Mouse (Mus musculus) MEL (cell line): ENCODE measurements around the gene C1qtnf1. TPM values are rescaled to one million over a fixed set of nuclear protein-coding genes. Genes with fewer than 3 reads are reported as not detected.

Source experiments
- DNase-seq: peaks from one replicate; pipeline ENCODE4 v3.0.0; 2011; ENCODE audit warnings: low read depth, low spot score
- H3K27ac ChIP-seq: 2 replicates; pipeline ENCODE4 v1.5.1; 2012; ENCODE audit warnings: low read depth, mild to moderate bottlenecking, control low read depth, low read length, moderate library complexity; ENCODE audit not compliant: control insufficient read depth
- H3K27me3 ChIP-seq, 2 experiments: fragments of 150-350 bp in 1 of 2; sonication (generic) in 1 of 2; 2 replicates each; pipeline ENCODE4 v1.6.1; 2012; ENCODE audit warnings: low read length in 2 of 2, mild to moderate bottlenecking in 2 of 2, improper control_type of control experiment in 1 of 2, moderate library complexity in 1 of 2; ENCODE audit not compliant: insufficient read depth in 2 of 2, control insufficient read depth in 1 of 2
- H3K36me3 ChIP-seq, 2 experiments: 2 replicates each; pipeline ENCODE4 v1.6.1; 2012 to 2014; ENCODE audit warnings: low read length in 2 of 2, improper control_type of control experiment in 1 of 2, inconsistent platforms in 1 of 2, mild to moderate bottlenecking in 1 of 2; ENCODE audit not compliant: insufficient read depth in 2 of 2, control insufficient read depth in 1 of 2
- H3K4me1 ChIP-seq, 2 experiments: fragments of 150-350 bp in 1 of 2; sonication (generic) in 1 of 2; 2 replicates each; pipeline ENCODE4 v1.6.1; 2012; ENCODE audit warnings: low read length in 2 of 2, improper control_type of control experiment in 1 of 2, mild to moderate bottlenecking in 1 of 2; ENCODE audit not compliant: insufficient read depth in 2 of 2, control insufficient read depth in 1 of 2
- H3K4me3 ChIP-seq, 2 experiments: fragments of 150-350 bp in 1 of 2; sonication (generic) in 1 of 2; 2 replicates each; pipeline ENCODE4 v1.5.1; 2012; ENCODE audit warnings: low read depth in 2 of 2, low read length in 2 of 2, mild to moderate bottlenecking in 2 of 2, moderate library complexity in 2 of 2, control low read depth in 1 of 2, improper control_type of control experiment in 1 of 2; ENCODE audit not compliant: control insufficient read depth in 1 of 2, insufficient read depth in 1 of 2
- H3K79me2 ChIP-seq: 2 replicates; pipeline ENCODE4 v1.6.1; 2012; ENCODE audit warnings: mild to moderate bottlenecking, low read length, moderate library complexity; ENCODE audit not compliant: control insufficient read depth, poor library complexity, insufficient read depth
- H3K9ac ChIP-seq: 2 replicates; pipeline ENCODE4 v1.6.1; 2012; ENCODE audit warnings: low read depth, mild to moderate bottlenecking, control low read depth, low read length, moderate library complexity; ENCODE audit not compliant: control insufficient read depth, poor library complexity, severe bottlenecking
- H3K9me3 ChIP-seq: fragments of 150-350 bp; sonication (generic); replicated peaks from 2 replicates; pipeline ENCODE4 v1.6.1; 2012; ENCODE audit warnings: mild to moderate bottlenecking, low read length, improper control_type of control experiment, moderate library complexity; ENCODE audit not compliant: insufficient read depth
- BHLHE40 ChIP-seq: IDR thresholded peaks from 2 replicates; pipeline ENCODE4 v1.6.1; 2012; ENCODE audit warnings: low read depth, mild to moderate bottlenecking, inconsistent platforms, low read length, improper control_type of control experiment, borderline replicate concordance
- CHD2 ChIP-seq: IDR thresholded peaks from 2 replicates; pipeline ENCODE4 v1.6.1; 2011; ENCODE audit warnings: low read length, improper control_type of control experiment
- CTCF ChIP-seq, 3 experiments: IDR thresholded peaks in 2 of 3; conservative IDR thresholded peaks in 1 of 3; 2 replicates each; pipeline ENCODE4 v1.5.1; 2011 to 2012; ENCODE audit warnings: low read length in 3 of 3, low read depth in 2 of 3, mild to moderate bottlenecking in 2 of 3, improper control_type of control experiment in 1 of 3, inconsistent platforms in 1 of 3, mixed read lengths in 1 of 3, moderate library complexity in 1 of 3; ENCODE audit not compliant: control insufficient read depth in 1 of 3, insufficient read depth in 1 of 3, poor library complexity in 1 of 3, severe bottlenecking in 1 of 3
- ETS1 ChIP-seq: IDR thresholded peaks from 2 replicates; pipeline ENCODE4 v1.6.1; 2012; ENCODE audit warnings: low read depth, mild to moderate bottlenecking, inconsistent platforms, low read length, improper control_type of control experiment, moderate library complexity
- GABPA ChIP-seq: IDR thresholded peaks from 2 replicates; pipeline ENCODE4 v1.6.1; 2012; ENCODE audit warnings: low read depth, mild to moderate bottlenecking, inconsistent platforms, low read length, improper control_type of control experiment, moderate library complexity
- GATA1 ChIP-seq: IDR thresholded peaks from 2 replicates; pipeline ENCODE4 v1.6.1; 2011; ENCODE audit warnings: low read depth, low read length, improper control_type of control experiment
- HCFC1 ChIP-seq: IDR thresholded peaks from 2 replicates; pipeline ENCODE4 v1.6.1; 2012; ENCODE audit warnings: low read depth, mild to moderate bottlenecking, inconsistent platforms, low read length, improper control_type of control experiment, moderate library complexity
- JUND ChIP-seq: IDR thresholded peaks from 2 replicates; pipeline ENCODE4 v1.6.1; 2011; ENCODE audit warnings: low read depth, mild to moderate bottlenecking, improper control_type of control experiment, low read length
- MAX ChIP-seq: IDR thresholded peaks from 2 replicates; pipeline ENCODE4 v1.6.1; 2011; ENCODE audit warnings: low read length, improper control_type of control experiment
- MAZ ChIP-seq: IDR thresholded peaks from 2 replicates; pipeline ENCODE4 v1.6.1; 2012; ENCODE audit warnings: low read depth, mild to moderate bottlenecking, inconsistent platforms, low read length, improper control_type of control experiment
- MXI1 ChIP-seq: IDR thresholded peaks from 2 replicates; pipeline ENCODE4 v1.6.1; 2011; ENCODE audit warnings: mild to moderate bottlenecking, low read depth, low read length, improper control_type of control experiment
- POLR2A ChIP-seq, 2 experiments: IDR thresholded peaks; 2 replicates each; pipeline ENCODE4 v1.6.1; 2011 to 2012; ENCODE audit warnings: low read length in 2 of 2, mild to moderate bottlenecking in 2 of 2, control low read depth in 1 of 2, improper control_type of control experiment in 1 of 2, low read depth in 1 of 2, moderate library complexity in 1 of 2; ENCODE audit not compliant: control insufficient read depth in 1 of 2, insufficient read depth in 1 of 2, poor library complexity in 1 of 2
- RAD21 ChIP-seq: IDR thresholded peaks from 2 replicates; pipeline ENCODE4 v1.6.1; 2011; ENCODE audit warnings: mild to moderate bottlenecking, low read depth, low read length, improper control_type of control experiment
- SIN3A ChIP-seq: IDR thresholded peaks from 2 replicates; pipeline ENCODE4 v1.6.1; 2012; ENCODE audit warnings: low read length, improper control_type of control experiment, inconsistent platforms
- SMC3 ChIP-seq: IDR thresholded peaks from 2 replicates; pipeline ENCODE4 v1.6.1; 2011; ENCODE audit warnings: low read depth, low read length, improper control_type of control experiment
- TBP ChIP-seq: IDR thresholded peaks from 2 replicates; pipeline ENCODE4 v1.8.0; 2011; ENCODE audit warnings: low read depth, low read length, improper control_type of control experiment
- TCF12 ChIP-seq: IDR thresholded peaks from 2 replicates; pipeline ENCODE4 v1.6.1; 2014; ENCODE audit warnings: low read depth, mild to moderate bottlenecking, inconsistent platforms, low read length, improper control_type of control experiment, moderate library complexity
- USF1 ChIP-seq: IDR thresholded peaks from 2 replicates; pipeline ENCODE4 v1.6.1; 2014; ENCODE audit warnings: low read depth, mild to moderate bottlenecking, inconsistent platforms, low read length, improper control_type of control experiment, moderate library complexity
- USF2 ChIP-seq, 2 experiments: IDR thresholded peaks; 2 replicates each; pipeline ENCODE4 v1.6.1; 2011 to 2012; ENCODE audit warnings: improper control_type of control experiment in 2 of 2, low read length in 2 of 2, borderline replicate concordance in 1 of 2, inconsistent platforms in 1 of 2, low read depth in 1 of 2, mild to moderate bottlenecking in 1 of 2; ENCODE audit not compliant: insufficient read depth in 1 of 2
- ZC3H11A ChIP-seq: IDR thresholded peaks from 2 replicates; pipeline ENCODE4 v1.6.1; 2012; ENCODE audit warnings: low read depth, mild to moderate bottlenecking, inconsistent platforms, low read length, improper control_type of control experiment
- ZMIZ1 ChIP-seq: IDR thresholded peaks from 2 replicates; pipeline ENCODE4 v1.6.1; 2012; ENCODE audit warnings: low read depth, mild to moderate bottlenecking, inconsistent platforms, low read length, improper control_type of control experiment, moderate library complexity
- polyA plus RNA-seq, 2 experiments: library from polyadenylated mRNA; stranded (reverse) in 1 of 2; unstranded in 1 of 2; fragments of >175 nt in 1 of 2; fragments of >200 nt in 1 of 2; gene quantifications; 2 replicates each; pipeline versions ENCODE4 v1.2.1 to v1.2.4; 2012; ENCODE audit warnings: low replicate concordance in 2 of 2, low read depth in 1 of 2; ENCODE audit not compliant: insufficient read length in 2 of 2, insufficient read depth in 1 of 2, missing spikeins in 1 of 2
- total RNA-seq: library from RNA; depleted of rRNA; stranded (reverse); fragments of 300-350 nt; gene quantifications from 2 replicates; pipeline ENCODE4 v1.2.3, GENCODE M21; 2012

Gene C1qtnf1
- total and polyA plus RNA-seq, 3 experiments = 0.27 to 0.72 TPM; not detected in 1

DNA sequence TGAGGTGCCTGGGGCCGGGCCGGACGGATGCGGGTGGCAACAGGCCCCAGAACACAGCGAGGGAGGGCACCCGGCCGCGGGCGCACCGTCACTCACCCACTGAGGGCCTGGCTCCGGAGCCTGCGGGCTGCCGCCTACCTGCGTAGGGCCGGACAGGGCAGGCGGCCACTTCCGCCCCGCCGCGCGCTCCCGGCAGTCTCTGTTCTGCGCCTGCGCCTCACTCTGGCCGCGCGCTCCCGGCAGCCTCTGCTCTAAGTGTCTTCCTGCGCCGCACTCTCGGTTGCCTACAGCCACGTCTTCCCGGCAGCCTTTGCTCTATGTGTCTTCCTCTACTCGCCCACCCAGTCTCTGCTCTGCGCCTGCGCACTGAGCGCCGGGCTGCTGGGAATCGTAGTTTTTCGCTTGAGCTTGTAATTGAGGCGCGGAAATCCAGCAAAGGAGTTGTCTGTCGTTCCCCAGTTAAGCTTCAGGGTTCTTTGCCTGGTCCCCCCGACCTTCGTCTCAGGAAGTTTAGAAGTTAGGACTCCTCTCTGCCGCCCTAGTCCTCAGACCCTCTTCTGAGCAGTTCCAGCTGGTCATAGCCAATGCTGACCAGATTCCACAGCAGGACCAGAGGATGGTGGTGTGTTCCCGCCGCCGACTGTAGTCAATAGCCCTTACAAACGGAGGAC is 9.0 kb upstream of the C1qtnf1 start, which contains the start of gene Cant1 (continued):
- TF ChIP-seq SIN3A (peak; percentile 93), RAD21 (no peak), ZMIZ1 (peak; percentile 97), BHLHE40 (no peak), USF2 (IDR thresholded peaks at IDR 0.05; ENCODE audit: borderline replicate concordance in 1 of 2, insufficient read depth in 1 of 2, low read depth in 1 of 2, low read length in 2 of 2) (no peak), GABPA (0 out of 2 replicates have a peak, but pooled peaks have one; percentile 15), CHD2 (no peak)

DNA sequence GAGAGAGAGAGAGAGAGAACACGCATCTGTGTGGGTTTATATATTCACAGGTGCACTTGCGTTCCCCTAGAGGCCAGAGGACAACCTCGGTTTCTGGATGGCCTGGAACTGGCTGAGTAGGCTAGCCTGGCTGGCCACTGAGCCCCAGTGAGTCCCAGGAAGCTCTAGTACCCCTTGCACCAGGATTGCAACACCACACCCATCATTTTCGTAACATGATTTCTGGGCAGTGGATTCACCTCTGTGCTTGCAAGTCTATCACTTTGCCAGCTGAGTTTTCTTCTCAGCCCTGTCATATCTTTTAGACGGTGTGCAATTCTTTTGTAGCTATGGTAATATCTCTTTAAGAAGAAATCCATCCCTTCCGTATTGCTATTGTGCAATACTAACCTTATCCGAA is 7.7 kb upstream of the C1qtnf1 start:
- peaks cover 0 to 14% of the 10 kb centered on the region in 2 experiments; a peak in 2 of 4 replicates for H3K4me1 ChIP-seq
- TF ChIP-seq HCFC1 (no peak), MAX (no peak), GATA1 (no peak)
- TF ChIP-seq, all 39 proteins: peak for 0

DNA sequence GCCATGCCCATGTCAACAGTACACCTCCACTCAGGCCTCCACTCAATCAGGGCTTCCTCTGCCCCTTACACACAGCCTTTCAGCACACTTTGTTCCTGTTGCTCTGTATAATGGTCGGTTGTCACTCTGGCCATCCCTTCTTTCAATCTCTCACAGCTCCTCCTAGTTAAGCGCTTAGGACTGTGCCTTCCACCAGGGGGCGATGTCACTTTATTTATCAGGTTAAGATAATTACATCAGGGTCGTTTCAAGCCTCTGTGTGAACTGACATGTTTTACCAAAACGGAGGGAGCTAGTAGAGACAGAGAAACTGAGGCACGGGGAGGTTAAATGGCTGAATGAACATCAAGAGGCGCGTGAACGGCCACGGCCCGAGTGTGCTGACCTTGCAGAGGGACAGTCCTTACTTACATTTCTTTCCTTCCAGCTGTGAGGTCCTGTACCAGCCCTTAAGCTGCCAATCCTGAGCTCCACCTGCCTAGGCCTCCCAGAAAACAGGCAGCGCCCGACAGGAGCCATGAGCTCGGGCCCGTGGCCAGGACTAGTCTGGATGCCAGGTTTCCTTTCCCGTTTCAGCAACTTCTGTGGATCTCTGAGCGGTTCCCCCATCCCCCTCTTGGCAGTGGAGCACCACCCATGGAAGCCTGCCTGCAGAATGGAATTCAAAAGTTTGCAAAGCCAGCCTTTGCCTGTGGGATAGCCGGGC is 4.6 kb upstream of the C1qtnf1 start:
- Histone ChIP-seq H3K9me3 (no peaks in the 10 kb centered on the region), H3K79me2 (peaks cover 3% of the 10 kb centered on the region), H3K36me3 (peaks cover 0 to 10% of the 10 kb centered on the region in 2 experiments; a peak in 2 of 4 replicates), H3K27ac (no peak overlapping the region), H3K27me3 (no peaks in the 10 kb centered on the region; a peak in 1 of 4 replicates), H3K4me3 (peak overlapping the region; percentile 36 to 41), H3K9ac (peak overlapping the region; percentile 50)
- TF ChIP-seq SMC3 (peak; percentile 93), ZC3H11A (peak; percentile 92), MXI1 (peak; percentile 24; the same call in 1 of the 2 replicates), TCF12 (no peak), SIN3A (peak; percentile 85), MAZ (no peak), ETS1 (no peak), GATA1 (0 out of 2 replicates have a peak, but pooled peaks have one; percentile 31), CTCF (IDR thresholded peaks at IDR 0.05 in 2 of 3, conservative IDR thresholded peaks at IDR 0.05 in 1 of 3; ENCODE audit: control insufficient read depth in 1 of 3, insufficient read depth in 1 of 3, low read depth in 2 of 3, low read length in 3 of 3, poor library complexity in 1 of 3, severe bottlenecking in 1 of 3) (peak; percentile 53 to 98 (median 78)), HCFC1 (peak; percentile 64; the same call in 1 of the 2 replicates), RAD21 (peak; percentile 95), TBP (0 out of 2 replicates have a peak, but pooled peaks have one; percentile 33), POLR2A (IDR thresholded peaks at IDR 0.05; ENCODE audit: control insufficient read depth in 1 of 2, insufficient read depth in 1 of 2, low read depth in 1 of 2, low read length in 2 of 2, poor library complexity in 1 of 2) (no peak), ZMIZ1 (no peak), USF1 (no peak), JUND (0 out of 2 replicates have a peak, but pooled peaks have one; percentile 24), MAX (peak; percentile 20; the same call in 1 of the 2 replicates)
- TF ChIP-seq, all 39 proteins: peak for 11
- peak; percentile 93 for DNase-seq
- H3K4me1 ChIP-seq = peaks cover 2 to 15% of the 10 kb centered on the region in 2 experiments; a peak in 3 of 4 replicates

More for the DNA sequence above, 7.7 kb upstream of the C1qtnf1 start:
- Histone ChIP-seq H3K79me2 (peaks cover 14% of the 10 kb centered on the region), H3K4me3 (no peak overlapping the region), H3K9ac (no peak overlapping the region), H3K36me3 (peaks cover 2 to 10% of the 10 kb centered on the region in 2 experiments; a peak in 3 of 4 replicates), H3K27ac (no peak overlapping the region), H3K9me3 (no peaks in the 10 kb centered on the region), H3K27me3 (no peaks in the 10 kb centered on the region; a peak in 1 of 4 replicates)
- DNase-seq = peak; percentile 23
